Mouse (Mus musculus): ENCODE measurements around the gene Casp8ap2.

The Casp8ap2 gene

GRCm38 (mm10) chr4:32669825-32670224 lies 54.6 kb downstream of the Casp8ap2 start:
- DNase-seq, result no peak

DNA sequence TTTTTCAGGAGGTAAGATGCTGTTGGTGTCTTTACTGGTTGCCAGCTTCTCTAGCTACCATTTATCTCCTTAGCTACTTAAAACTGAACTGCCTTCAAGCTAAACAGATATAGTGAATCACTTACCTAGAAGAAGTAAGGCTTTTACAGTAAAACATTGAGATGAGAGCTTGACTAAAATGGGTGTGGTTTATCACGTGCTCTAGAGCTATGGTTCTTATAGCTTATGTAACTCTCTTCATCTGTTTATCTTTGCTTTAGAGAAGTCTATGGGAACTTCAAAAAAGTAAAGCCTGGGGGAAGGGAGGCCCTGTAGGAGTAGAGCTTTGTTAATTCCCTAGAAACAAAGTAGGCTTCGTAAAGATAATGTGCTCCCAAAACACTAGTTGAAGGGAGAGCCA lies 58.8 kb downstream of the Casp8ap2 start:
- DNase-seq, result no peak

GRCm38 (mm10) chr4:32677471-32677870 lies 62.2 kb downstream of the Casp8ap2 start:
- no peak for DNase-seq

DNA sequence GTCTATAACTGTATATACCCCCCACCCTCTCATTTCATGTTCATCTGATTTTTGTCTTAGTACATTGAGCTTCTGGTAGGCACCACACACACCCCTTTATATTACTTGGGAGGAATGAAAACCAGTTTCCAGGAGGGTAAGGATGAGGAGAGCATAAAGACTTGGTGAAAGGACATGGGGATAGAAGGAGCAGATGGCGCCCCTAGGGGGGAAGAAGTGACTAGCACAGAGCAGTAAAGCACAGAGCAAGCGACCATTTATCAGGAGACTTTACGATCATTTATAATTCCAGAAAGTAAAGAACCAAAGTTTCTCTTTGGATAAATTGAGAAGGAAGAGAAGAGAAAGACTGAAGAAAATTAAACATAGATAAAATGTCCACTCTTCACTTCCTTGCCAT lies 65.6 kb downstream of the Casp8ap2 start:
- no peak for DNase-seq

GRCm38 (mm10) chr4:32682471-32682870 lies 67.2 kb downstream of the Casp8ap2 start:
- DNase-seq, result no peak

GRCm38 (mm10) chr4:32683061-32683582 lies 67.9 kb downstream of the Casp8ap2 start:
- DNase-seq, result no peak

All from cerebellum, adult 11-12 months (tissue).